Mouse (Mus musculus): Measurements from ENCODE around the gene Rassf2. TPM values are rescaled to one million over a fixed set of nuclear protein-coding genes. Genes with fewer than 3 reads are reported as not detected.

Gene Rassf2
- polyA plus RNA-seq, 1 experiment: 0.94 TPM

DNA sequence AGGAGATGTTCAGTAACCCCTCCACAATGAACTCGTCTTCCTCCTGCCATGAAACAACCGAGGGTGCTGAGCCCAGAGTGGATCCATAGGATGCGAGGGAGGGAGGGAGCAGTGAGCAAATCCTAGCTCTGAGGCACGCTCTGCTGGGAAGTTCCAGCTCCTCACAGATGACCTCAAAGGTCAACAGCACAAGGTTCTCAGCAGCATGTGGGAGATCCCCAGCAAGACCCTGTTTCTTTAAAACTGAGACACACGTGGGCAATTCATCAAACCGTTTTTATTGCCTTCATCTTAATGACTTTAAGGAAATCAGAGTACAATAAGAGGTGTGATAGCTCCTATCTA is 22.6 kb downstream of the Rassf2 start:
- H3K79me3 ChIP-seq (ENCODE audit: low read depth): no peaks in the 10 kb centered on the region
- no peaks in the 10 kb centered on the region for H3K36me3 ChIP-seq (ENCODE audit: control insufficient read depth, insufficient read depth)
- no peaks in the 10 kb centered on the region for H3K79me2 ChIP-seq (ENCODE audit: control insufficient read depth, insufficient read depth)
- TF ChIP-seq CTCF (IDR thresholded peaks at IDR 0.05; ENCODE audit: control insufficient read depth, insufficient read depth, insufficient read length): no peak
- no peak for TF ChIP-seq MYOG (IDR thresholded peaks at IDR 0.05; ENCODE audit: control insufficient read depth, extremely low read depth, insufficient read length)
- TF ChIP-seq MYOD1 (IDR thresholded peaks at IDR 0.05; ENCODE audit: control insufficient read depth, insufficient read length, low read depth): no peak
- TF ChIP-seq MAX (IDR thresholded peaks at IDR 0.05): no peak
- TF ChIP-seq FOSL1 (IDR thresholded peaks at IDR 0.05; ENCODE audit: insufficient read depth, low read length, poor library complexity, severe bottlenecking): no peak
- no peak for TF ChIP-seq USF1 (IDR thresholded peaks at IDR 0.05; ENCODE audit: low read depth)
- no peak for TF ChIP-seq CEBPB (IDR thresholded peaks at IDR 0.05; ENCODE audit: low read depth)
- no peaks in the 10 kb centered on the region for H3K27me3 ChIP-seq (ENCODE audit: control insufficient read depth, insufficient read depth, insufficient read length)
- no peak overlapping the region for H3K4me3 ChIP-seq (ENCODE audit: insufficient read depth, poor library complexity, severe bottlenecking)
- no peak overlapping the region for H3ac ChIP-seq (ENCODE audit: control insufficient read depth, insufficient read length, low read depth)

DNA sequence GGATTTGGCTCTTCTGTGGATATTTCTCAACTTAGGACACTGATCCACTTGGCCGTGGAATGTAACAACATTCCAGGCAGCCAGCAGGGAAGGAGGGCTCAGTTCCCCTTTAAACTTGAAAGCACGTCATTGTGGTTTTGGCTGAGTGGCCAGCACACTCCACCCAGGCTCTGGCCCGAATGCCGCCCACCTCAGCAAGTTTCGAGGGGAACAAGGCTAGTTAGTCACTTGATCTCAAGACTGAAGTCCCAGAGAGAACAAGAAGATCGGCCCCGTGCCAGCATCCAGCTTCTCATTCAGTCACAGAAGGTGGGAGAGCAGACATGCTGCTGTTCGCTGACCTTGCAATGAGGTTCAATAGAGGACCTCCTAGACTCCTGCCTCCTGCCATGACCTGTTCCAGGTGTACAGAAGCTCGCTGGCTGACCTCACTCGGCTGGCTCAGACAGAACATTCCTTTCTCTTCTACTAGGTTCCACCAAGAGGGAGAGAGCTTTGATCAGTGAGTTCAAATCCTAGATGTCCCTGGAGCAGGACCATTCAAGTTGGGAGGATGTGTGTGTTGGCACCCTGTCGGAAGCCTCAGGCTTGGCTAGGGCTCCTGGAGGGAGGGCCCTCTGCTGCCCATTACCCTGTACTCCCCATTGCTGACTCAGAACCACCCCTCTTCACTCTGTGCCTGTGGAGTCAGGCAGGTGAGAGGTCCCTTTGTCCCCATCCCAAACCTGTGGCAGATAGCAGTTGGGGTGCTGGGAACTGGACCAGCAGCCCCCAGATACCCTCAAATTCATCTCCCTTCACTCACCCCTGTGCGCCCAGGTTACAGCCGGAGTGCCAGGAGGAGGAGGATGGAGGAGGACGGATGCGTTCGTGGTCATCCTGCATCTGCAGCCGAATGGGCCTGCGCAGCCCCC is 23.2 kb downstream of the Rassf2 start:
- Histone ChIP-seq H3K79me2 (ENCODE audit: control insufficient read depth, insufficient read depth) (no peaks in the 10 kb centered on the region), H3K27me3 (ENCODE audit: control insufficient read depth, insufficient read depth, insufficient read length) (no peaks in the 10 kb centered on the region), H3K79me3 (ENCODE audit: low read depth) (no peaks in the 10 kb centered on the region), H3ac (ENCODE audit: control insufficient read depth, insufficient read length, low read depth) (no peak overlapping the region), H3K4me3 (ENCODE audit: insufficient read depth, poor library complexity, severe bottlenecking) (no peak overlapping the region), H3K36me3 (ENCODE audit: control insufficient read depth, insufficient read depth) (no peaks in the 10 kb centered on the region)
- TF ChIP-seq MYOD1 (IDR thresholded peaks at IDR 0.05; ENCODE audit: control insufficient read depth, insufficient read length, low read depth) (no peak), MAX (IDR thresholded peaks at IDR 0.05) (peak; percentile 52), CTCF (IDR thresholded peaks at IDR 0.05; ENCODE audit: control insufficient read depth, insufficient read depth, insufficient read length) (no peak), USF1 (IDR thresholded peaks at IDR 0.05; ENCODE audit: low read depth) (no peak), MYOG (IDR thresholded peaks at IDR 0.05; ENCODE audit: control insufficient read depth, extremely low read depth, insufficient read length) (no peak), FOSL1 (IDR thresholded peaks at IDR 0.05; ENCODE audit: insufficient read depth, low read length, poor library complexity, severe bottlenecking) (no peak), CEBPB (IDR thresholded peaks at IDR 0.05; ENCODE audit: low read depth) (peak; percentile 78)

GRCm38 (mm10) chr2:132005445-132005844 is 24.6 kb downstream of the Rassf2 start:
- Histone ChIP-seq H3K79me2 (ENCODE audit: control insufficient read depth, insufficient read depth) (no peaks in the 10 kb centered on the region), H3K79me3 (ENCODE audit: low read depth) (no peaks in the 10 kb centered on the region), H3K4me3 (ENCODE audit: insufficient read depth, poor library complexity, severe bottlenecking) (no peak overlapping the region), H3K36me3 (ENCODE audit: control insufficient read depth, insufficient read depth) (no peaks in the 10 kb centered on the region), H3K27me3 (ENCODE audit: control insufficient read depth, insufficient read depth, insufficient read length) (no peaks in the 10 kb centered on the region), H3ac (ENCODE audit: control insufficient read depth, insufficient read length, low read depth) (no peak overlapping the region)
- no peak for TF ChIP-seq MYOG (IDR thresholded peaks at IDR 0.05; ENCODE audit: control insufficient read depth, extremely low read depth, insufficient read length)
- no peak for TF ChIP-seq FOSL1 (IDR thresholded peaks at IDR 0.05; ENCODE audit: insufficient read depth, low read length, poor library complexity, severe bottlenecking)
- no peak for TF ChIP-seq MYOD1 (IDR thresholded peaks at IDR 0.05; ENCODE audit: control insufficient read depth, insufficient read length, low read depth)
- no peak for TF ChIP-seq CEBPB (IDR thresholded peaks at IDR 0.05; ENCODE audit: low read depth)
- no peak for TF ChIP-seq MAX (IDR thresholded peaks at IDR 0.05)
- no peak for TF ChIP-seq USF1 (IDR thresholded peaks at IDR 0.05; ENCODE audit: low read depth)
- no peak for TF ChIP-seq CTCF (IDR thresholded peaks at IDR 0.05; ENCODE audit: control insufficient read depth, insufficient read depth, insufficient read length)

DNA sequence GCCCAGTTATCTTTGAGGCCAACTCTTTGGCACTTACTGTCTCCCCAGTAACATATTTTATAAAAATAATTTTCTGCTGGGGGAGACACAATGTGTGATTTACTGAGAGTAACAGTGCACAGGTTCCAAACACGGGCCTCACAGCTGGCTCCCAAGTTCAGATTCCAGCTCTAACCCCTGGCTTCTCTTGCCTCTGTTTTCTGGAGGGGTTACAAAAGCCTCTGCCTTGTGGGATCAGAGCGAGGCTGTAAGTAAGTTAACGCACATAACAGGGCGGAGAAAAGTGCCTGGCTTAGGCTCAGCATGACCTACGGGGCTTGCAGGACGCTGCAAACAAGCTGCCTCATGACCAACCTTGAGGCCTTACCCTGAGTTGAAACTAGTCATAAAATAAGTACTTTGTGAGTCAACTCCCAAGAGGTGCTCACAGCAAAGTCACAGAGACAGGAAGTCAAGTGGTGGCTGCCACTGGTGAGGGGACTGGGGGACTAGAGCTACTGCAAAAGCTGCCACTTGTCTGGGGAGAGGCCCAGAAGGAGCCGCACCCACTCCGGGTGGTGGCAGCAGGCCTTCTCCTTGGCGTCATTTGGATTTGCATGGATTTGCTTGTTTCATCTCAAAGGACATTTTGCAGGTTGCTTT is 25.4 kb downstream of the Rassf2 start:
- TF ChIP-seq MAX (IDR thresholded peaks at IDR 0.05) (no peak), CTCF (IDR thresholded peaks at IDR 0.05; ENCODE audit: control insufficient read depth, insufficient read depth, insufficient read length) (no peak), MYOD1 (IDR thresholded peaks at IDR 0.05; ENCODE audit: control insufficient read depth, insufficient read length, low read depth) (no peak), MYOG (IDR thresholded peaks at IDR 0.05; ENCODE audit: control insufficient read depth, extremely low read depth, insufficient read length) (no peak), CEBPB (IDR thresholded peaks at IDR 0.05; ENCODE audit: low read depth) (no peak), USF1 (IDR thresholded peaks at IDR 0.05; ENCODE audit: low read depth) (no peak), FOSL1 (IDR thresholded peaks at IDR 0.05; ENCODE audit: insufficient read depth, low read length, poor library complexity, severe bottlenecking) (no peak)
- H3ac ChIP-seq (ENCODE audit: control insufficient read depth, insufficient read length, low read depth): no peak overlapping the region
- H3K79me3 ChIP-seq (ENCODE audit: low read depth): no peaks in the 10 kb centered on the region

GRCm38 (mm10) chr2:132003916-132004315 is 26.1 kb downstream of the Rassf2 start:
- Histone ChIP-seq H3K27me3 (ENCODE audit: control insufficient read depth, insufficient read depth, insufficient read length) (no peaks in the 10 kb centered on the region), H3ac (ENCODE audit: control insufficient read depth, insufficient read length, low read depth) (no peak overlapping the region), H3K36me3 (ENCODE audit: control insufficient read depth, insufficient read depth) (no peaks in the 10 kb centered on the region), H3K4me3 (ENCODE audit: insufficient read depth, poor library complexity, severe bottlenecking) (no peak overlapping the region), H3K79me2 (ENCODE audit: control insufficient read depth, insufficient read depth) (no peaks in the 10 kb centered on the region), H3K79me3 (ENCODE audit: low read depth) (no peaks in the 10 kb centered on the region)
- TF ChIP-seq USF1 (IDR thresholded peaks at IDR 0.05; ENCODE audit: low read depth) (no peak), MYOD1 (IDR thresholded peaks at IDR 0.05; ENCODE audit: control insufficient read depth, insufficient read length, low read depth) (no peak), FOSL1 (IDR thresholded peaks at IDR 0.05; ENCODE audit: insufficient read depth, low read length, poor library complexity, severe bottlenecking) (no peak), CTCF (IDR thresholded peaks at IDR 0.05; ENCODE audit: control insufficient read depth, insufficient read depth, insufficient read length) (no peak), MYOG (IDR thresholded peaks at IDR 0.05; ENCODE audit: control insufficient read depth, extremely low read depth, insufficient read length) (no peak), MAX (IDR thresholded peaks at IDR 0.05) (no peak), CEBPB (IDR thresholded peaks at IDR 0.05; ENCODE audit: low read depth) (no peak)

More for the DNA sequence above, 25.4 kb downstream of the Rassf2 start:
- Histone ChIP-seq H3K27me3 (ENCODE audit: control insufficient read depth, insufficient read depth, insufficient read length) (no peaks in the 10 kb centered on the region), H3K4me3 (ENCODE audit: insufficient read depth, poor library complexity, severe bottlenecking) (no peak overlapping the region), H3K79me2 (ENCODE audit: control insufficient read depth, insufficient read depth) (no peaks in the 10 kb centered on the region), H3K36me3 (ENCODE audit: control insufficient read depth, insufficient read depth) (no peaks in the 10 kb centered on the region)

Measured in C2C12 (cell line).